Mouse (Mus musculus) thymus, postnatal 25 days (tissue): Measurements from ENCODE around the gene Srpk2.
"Not testable (repeated sequence)": the region's sequence is repeated elsewhere in the genome, so short reads cannot be mapped to it uniquely, and the experiment has no call there.

ENCODE experiments used
- DNase-seq: peaks from one replicate; pipeline ENCODE4 v3.0.0; 2022

The Srpk2 gene

DNA sequence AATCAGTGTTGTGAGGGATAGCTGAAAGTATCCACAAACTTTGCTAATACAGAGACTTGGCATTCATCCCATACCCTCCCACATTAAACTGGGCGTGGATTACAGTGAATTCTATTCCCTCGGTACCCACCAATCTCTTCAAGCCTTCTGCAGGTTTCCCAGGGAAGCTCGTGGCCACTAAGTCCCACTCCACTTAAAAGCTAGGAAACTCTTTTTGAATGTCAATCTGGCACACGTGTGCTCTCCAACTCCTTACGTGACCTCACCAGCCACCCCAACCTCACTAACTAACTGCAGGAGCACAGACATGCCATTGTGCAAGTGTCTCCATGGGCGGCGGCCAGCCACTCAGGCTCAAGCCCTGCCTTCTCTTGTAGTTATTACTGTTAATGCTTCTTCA lies 12.3 kb downstream of the Srpk2 start:
- DNase-seq = no peak

DNA sequence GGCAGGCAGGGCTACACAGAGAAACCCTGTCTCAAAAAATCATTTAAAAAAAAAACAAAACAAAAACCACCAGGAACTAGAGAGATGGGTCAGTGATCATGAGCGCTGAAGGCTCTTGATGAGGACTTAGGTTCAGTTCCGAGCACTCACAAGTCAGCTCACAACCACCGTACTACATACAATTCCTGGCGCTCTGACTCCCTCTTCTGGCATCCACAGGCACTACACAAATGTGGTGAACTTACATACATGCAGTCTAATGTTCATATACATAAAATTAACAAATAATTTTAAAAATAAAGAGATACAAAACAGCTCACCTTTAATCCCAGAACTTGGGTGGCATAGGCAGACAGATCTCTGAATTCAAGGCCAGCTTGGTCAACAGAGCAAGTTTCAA lies 13.5 kb downstream of the Srpk2 start:
- DNase-seq = peak; percentile 33

DNA sequence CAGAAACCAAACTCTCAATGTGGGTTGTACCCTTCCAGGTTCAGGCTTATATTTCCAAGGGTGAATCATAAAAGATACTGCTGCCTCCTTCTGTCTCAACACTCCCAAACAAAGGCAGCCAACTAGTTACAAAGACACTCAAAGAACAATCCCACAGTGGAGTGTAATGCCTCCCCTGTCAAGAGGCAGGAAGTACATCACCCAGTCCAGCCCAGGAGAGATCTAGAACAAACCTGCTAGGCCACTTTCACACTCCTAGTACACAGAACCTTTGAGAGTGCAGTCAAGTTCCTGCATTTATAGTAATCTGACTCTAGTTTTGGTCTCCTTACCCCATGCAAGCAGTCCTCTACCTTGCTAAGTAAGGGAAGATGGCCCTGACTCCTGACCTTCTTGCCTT lies 18.5 kb downstream of the Srpk2 start:
- no peak for DNase-seq

DNA sequence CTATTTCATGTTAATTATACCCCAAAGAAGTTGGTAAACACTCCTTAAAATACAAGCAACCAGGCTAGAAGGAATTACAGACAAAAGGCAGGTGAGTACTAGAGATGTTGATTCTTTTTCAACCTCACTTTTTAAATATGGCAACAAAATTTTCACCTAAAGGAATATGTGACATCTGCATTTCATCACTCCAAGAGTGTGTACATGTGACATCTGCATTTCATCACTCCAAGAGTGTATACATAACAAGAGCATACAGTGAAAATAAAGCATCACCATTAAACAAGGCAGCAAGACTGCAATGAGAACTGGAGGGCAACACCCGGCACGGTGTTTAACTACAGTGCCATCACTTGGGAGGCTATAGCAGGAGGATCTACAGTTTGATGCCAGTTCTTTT lies 23.2 kb downstream of the Srpk2 start:
- DNase-seq = no peak

DNA sequence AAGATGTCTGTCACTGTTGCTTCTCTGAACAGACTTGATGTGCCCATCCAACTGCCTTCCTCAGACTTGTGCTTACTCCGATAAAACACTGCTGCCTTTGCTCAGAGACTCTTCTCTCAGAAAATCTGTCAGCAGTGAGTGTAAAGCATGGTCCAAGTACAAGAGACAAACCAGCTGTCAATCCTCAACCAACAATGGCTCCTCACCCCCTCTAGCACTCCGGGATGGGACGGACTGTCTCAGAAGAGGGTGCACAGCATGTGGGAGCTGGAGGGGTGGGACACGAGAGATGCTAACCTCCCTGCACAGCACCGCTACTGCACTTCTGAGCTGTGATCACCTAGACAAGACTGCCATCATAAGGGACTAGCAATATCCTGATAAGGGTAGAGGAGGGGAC lies 26.4 kb downstream of the Srpk2 start:
- DNase-seq = no peak

DNA sequence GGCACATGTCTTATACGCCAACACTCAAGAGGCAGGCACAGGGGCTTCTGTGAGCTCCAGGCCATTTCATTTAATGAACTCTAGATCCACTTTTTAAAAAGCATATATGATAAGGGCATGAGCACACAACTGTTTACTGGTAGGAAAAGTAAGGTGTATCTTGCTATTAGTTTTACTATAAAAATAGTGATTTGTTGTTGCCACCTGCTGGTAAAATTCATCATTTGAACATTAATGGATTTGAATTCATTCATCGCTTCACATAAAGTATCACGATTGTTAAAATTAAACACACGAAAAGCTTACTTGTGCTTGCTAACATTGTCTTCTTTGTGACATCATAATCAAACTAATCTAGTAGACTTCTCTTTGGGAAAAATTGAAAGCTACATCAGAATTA lies 27.8 kb downstream of the Srpk2 start:
- no peak for DNase-seq

DNA sequence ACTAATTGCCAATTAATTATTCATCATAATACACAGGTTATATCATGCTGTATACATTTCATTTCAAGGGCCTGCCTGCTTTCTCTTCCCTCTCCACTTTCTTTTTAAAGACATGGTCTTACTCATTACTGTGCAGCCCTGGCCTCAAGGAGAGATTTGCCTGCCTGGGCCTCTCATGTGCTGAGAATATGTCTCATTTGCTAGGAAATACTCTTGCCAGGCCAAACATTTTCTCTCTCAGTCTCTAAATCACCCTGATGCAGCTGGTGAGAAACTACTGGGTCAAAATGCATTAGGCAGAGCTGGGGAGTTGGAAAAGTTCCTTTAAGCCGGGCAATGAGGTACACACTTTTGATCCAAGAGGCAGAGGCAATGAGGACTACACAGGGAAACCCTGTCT lies 29.4 kb downstream of the Srpk2 start:
- no peak for DNase-seq

DNA sequence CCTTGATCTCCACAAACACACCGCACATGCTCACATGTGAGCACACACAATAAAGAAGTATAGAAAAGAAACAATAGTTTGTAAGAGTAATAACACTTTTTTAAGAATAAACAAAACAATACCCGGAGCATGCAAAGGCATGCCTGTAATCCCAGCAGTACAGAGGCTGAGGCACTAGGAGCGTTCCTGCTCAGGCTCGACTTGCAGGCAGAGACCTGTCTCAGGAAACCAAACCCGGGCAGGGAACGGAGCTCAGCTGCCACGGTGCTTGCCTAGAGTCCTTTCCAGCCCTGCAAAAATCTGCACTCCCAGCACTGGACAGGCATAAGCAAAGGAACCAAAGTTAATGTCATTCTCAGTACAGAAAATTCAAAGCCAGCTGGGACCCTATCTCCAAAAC lies 32.1 kb downstream of the Srpk2 start:
- DNase-seq = no peak

DNA sequence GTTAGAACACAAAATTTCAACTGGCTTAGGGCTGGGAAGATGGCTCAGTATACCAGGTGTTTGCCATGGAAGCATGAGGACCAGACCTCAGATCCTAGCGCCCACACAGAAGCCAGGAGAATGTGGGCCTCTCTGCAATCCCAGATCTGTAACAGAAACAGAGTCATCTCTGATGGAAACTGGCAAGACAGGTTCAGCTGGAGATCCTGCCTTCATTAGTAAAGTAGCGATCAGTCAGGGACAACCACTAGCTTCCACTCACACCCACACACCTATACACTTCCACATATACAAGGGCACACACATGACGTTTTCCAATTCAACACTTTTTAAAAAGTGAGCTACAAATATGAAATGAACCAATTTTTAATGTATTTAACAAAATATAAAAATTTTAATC lies 32.6 kb downstream of the Srpk2 start:
- no peak for DNase-seq

DNA sequence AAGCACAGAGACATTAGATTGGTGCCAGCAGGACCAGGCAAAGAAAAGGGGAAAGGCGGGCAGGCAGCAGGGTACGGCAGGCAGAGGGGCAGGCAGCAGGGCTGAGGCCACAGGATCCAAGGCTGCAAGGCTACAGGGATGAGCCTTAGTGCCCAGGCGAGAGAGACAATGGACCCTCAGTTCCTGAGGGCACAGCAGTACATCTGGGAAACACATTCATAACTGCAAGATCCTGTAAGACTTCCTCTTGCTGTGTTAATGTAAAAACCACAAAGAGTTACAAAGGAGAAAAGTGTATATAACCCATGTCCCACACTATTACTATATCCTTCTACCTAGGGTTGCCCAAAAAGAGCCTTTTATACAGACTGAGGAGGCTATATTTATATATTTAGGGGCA lies 33.9 kb downstream of the Srpk2 start:
- no peak for DNase-seq

DNA sequence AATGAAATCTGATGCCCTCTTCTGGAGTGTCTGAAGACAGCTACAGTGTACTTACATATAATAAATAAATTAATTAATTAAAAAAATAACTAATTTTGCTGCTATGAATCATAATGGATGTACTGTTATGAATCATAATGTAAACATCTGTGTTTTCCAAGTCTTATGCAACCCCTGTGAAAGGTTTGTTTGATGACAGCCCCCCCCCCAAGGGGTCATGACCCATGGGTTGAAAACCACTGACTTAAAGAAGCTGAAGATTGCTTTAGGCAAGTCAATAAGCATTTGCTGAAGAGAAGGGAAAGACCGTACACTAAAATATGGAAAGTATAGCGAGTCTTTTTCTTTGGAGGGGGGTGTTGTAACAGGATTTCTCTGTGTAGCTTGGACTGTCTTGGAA lies 35.2 kb downstream of the Srpk2 start:
- DNase-seq = no peak

DNA sequence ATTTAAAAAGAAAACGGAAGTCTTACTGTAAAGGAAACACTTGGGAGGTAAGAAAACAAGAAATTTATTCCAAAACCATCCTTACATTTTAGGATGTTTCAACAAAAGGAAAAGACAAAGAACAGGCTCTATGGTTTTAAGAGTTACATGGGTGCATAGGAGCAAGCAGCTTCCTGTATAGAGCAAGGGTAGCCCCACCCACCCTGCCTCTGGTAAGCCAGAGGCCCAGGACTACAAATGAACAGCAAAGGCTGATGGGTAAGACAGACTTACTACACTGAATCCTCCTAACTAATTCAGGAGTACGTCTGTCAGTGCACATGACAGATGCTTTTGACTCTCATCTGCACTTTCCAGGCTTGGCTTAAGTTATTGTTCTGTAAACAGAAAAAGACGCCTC lies 38.7 kb downstream of the Srpk2 start:
- peak; percentile 54 for DNase-seq

DNA sequence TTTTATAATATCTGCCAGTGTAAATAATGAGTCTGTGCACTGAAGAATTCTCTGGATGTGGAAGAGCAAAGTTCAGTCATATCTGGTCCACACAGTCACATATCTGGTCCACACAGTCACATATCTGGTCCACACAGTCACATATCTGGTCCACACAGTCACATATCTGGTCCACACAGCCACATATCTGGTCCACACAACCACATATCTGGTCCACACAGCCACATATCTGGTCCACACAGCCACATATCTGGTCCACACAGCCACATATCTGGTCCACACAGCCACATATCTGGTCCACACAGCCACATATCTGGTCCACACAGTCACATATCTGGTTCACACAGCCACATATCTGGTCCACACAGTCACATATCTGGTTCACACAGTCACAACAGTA lies 45.2 kb downstream of the Srpk2 start:
- DNase-seq = not testable (repeated sequence)

DNA sequence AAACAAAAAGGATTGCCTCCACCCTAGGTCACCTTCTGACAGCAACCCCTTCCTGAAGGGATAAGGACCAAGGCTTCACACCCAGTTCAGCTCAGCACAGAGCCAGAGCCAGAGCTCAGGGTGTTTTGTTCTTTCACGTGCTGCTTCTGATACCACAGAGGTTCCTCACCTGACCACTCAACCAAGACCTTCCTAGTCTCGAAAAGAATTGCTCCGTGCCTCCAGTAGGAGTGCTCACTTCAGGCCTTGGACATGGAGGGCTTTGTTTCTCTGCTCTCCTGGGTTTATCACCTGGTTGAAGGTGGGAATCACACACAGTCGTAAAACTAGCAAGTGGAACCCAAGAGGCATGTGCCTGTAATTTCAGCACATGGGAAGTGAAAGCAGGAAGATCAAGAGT lies 46.4 kb downstream of the Srpk2 start:
- DNase-seq = no peak

DNA sequence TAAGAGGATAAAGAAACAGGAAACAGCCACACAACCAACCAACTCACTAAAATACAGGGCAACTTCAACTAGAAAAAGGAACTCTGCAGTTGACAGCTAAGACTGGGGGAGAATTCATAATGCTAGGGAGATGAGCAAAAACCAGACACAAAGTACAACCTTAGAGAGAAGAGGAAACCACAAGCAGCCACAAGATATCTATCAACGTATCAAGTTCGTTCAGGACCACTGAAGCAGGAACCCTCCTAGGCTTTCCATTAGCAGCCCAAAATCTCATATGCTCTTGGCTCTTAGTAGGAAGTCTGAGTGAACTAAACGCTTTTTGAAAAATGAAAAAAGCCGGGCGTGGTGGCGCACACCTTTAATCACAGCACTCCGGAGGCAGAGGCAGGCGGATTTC lies 47.1 kb downstream of the Srpk2 start:
- peak; percentile 33 for DNase-seq

DNA sequence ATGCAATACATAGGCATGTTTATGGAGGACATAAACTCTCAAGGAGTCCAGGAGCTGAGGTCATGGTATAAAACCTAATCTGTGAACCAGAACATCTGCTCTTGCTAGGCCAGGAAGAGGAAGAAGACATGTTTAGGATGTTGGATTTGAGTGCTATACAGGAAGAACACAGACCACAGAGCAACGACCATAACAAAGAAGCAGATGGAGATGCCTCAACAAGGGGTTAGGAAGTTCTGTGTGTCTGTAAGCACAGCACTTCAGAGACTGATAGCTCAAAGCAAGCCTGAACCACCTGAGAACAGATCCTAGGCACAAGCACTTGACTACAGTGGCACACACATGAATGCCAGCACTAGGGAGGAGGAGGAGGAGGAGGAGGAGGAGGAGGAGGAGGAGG lies 52.9 kb downstream of the Srpk2 start:
- DNase-seq = peak; percentile 57

DNA sequence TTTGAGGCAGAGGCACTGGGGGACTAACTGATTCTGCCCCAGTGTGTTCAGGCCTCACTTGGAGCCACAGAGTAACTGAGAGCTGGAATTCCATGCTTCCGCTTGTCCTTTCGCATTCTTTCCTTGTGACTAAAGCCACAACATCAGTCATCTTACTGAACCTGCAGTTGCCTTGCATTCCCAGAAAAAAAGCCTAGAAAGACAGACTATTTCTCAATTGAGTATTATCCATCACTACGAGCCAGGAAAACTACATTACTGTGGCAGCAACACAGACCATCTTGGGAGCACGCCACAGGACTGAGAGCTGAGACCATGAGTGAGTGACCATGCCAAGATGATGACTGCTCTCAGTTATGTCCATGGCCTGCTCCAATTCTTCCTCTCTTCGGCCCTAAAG lies 57.2 kb downstream of the Srpk2 start:
- DNase-seq = no peak

DNA sequence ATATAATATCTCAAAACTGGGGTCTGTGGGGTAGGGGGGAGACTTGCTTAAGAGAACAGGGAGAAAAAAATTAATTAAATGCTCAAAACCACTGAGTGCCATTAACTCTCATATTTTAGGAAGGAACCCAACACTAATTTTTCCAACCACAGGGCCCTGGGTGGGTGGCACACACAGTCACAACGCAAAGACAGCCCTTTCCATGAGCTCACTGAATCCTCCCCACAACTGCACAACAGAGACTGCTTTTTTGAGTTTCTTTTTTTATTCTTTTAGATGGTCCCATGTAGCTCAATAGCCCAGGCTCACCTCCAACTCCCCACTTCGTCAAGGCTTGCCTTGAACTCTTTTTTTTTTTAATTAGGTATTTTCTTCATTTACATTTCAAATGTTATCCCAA lies 58.2 kb downstream of the Srpk2 start:
- DNase-seq = no peak

DNA sequence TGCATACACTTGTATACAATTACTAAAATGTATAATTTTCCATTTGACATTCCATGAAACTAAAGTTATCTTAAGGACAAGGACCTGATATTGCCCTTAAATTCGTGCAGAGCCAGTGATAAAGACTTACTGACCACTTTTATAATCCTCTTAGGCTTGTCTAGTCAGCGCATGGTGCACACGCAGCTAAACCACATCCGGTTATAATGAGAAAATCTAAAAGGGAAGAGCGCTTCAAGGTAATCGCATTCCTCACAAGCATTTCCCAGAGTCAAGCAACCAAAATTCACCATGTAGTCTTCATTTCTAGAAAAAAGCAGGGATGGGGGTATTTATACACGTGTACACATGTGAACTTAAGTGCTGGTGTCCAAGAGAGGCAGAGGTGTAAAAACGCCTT lies 63.8 kb downstream of the Srpk2 start:
- no peak for DNase-seq

DNA sequence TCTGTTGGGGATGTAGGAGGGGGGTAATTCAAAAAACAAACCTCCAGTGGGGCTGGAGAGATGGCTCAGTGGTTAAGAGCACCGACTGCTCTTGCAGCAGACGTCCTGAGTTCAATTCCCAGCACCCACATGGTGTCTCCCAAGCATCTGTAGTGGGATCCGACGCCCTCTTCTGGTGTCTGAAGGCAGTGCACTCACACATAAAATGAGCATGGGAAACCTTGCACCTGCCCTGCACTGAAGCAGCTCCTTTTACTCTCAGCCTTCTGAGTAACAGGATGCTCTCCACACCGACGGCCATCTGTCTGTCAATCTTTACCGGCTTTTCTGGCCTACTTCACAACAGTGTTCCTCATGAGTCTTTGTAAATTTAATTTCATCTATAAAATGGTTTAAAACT lies 65.8 kb downstream of the Srpk2 start:
- DNase-seq = no peak

DNA sequence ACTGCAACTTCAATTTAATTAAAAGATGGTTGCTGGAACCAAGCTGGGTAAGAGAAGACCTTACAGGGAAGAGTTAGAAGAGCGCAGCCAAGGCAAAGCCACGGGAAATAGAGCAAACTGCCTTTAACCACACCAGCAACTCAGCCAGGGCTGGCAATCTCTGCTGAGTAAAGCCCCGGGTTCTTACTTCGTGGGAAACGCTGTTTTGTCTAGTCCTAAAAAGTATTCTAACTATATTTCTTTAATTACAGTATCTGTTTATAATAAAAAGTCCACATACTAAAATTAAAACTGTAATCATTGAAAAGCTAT lies 67.4 kb downstream of the Srpk2 start:
- DNase-seq = peak; percentile 57

DNA sequence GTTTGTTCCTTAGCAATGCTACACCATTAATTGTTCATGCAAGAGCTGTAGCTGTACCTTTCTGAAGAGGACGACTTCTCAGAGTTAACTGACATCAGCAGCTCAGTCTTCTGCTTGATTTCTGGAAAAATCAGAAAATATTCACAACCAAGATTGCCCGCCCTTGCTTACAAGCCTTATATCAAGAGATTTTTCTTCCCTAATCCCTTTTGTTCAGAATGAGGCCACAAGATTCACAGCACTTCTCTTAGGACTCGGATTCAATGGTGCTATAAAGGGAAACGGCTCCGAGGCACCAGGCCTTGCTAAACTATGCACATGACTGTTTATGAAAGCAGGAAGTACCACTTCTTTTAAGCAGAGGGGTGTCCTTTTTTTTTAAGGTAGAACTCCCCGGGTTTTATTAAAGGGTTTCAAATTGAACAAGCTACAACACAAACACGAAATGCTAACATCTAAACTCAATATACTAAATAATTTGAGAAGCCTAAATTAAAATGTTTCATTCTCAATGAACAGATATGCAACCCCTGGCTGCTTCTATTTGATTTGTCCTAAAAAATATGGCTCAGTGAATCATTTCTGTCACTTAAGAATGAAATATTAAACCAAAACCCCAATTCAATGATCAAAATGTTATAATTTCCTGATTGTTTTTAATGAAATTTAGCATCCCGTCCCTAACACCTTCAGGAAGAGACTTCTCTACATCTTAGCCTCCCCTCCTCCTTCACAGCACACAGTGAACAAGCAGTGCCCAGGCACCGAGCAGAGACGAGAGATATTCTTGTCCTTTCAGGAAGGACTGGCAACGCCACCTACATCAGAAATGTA lies 67.9 kb downstream of the Srpk2 start:
- peak; percentile 47 for DNase-seq

DNA sequence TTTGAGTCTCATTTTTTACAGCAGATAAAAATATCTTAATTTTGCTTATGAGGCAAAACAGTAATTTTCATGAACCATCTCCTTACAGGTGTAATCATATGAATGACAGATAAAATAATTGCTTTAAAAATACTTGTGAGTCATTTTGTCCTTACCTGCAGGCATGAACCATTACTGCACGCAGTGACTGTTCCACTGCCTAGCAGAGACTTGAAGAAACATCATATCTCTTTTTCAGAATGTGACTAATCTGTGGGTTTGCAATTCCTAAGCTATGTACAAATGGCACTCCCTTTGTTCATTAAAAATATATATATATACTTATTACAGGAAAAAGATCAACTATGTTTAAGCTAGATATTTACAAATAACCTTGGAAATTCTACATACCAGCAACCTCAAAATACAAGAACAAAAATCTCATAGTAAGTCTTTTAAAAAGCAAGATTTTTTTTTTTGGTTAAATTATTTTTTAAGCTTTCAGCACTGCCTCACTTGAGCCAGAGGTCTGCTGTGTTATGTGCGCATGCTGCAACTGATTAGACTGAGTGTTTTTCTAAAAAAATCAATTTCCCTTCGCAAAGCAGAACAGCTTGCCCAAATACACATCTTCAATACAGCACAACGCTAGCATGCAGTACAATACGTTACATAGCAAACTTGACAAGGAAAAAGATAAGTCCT lies 68.7 kb downstream of the Srpk2 start:
- DNase-seq = no peak

DNA sequence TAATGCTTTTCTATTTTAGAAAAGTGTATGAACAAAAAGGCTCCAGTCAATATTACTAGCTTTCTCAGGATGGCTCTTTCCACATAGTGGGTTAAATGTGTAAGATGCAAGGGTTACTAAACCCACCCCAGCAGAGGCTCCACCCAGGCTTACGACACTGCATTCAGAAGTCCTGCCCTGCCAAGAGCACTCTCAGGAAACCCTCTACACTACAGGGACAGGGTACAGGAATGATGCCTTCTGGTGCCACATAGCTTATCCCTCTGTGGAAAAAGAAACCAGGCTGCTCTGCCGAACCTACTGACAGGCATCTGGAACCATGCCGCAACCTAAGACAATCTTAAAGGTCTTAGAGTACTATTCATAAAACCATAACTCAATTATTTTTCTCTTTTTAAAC lies 71.6 kb downstream of the Srpk2 start:
- DNase-seq = no peak
